Mouse (Mus musculus) cerebellum, adult 9-11 months (tissue): ENCODE measurements around the gene Casp6.

ENCODE experiments used
- DNase-seq: peaks from one replicate; pipeline ENCODE4 v3.0.0; 2022

Gene Casp6

GRCm38 (mm10) chr3:129925861-129926260, 24.6 kb downstream of the Casp6 start:
- no peak for DNase-seq

GRCm38 (mm10) chr3:129930213-129930778, 29.1 kb downstream of the Casp6 start:
- no peak for DNase-seq

- DNase-seq: no peak
Observed at GRCm38 (mm10) chr3:129932443-129932842, 31.2 kb downstream of the Casp6 start.

- DNase-seq: no peak
Observed at GRCm38 (mm10) chr3:129936561-129936960, 35.3 kb downstream of the Casp6 start.

- DNase-seq: no peak
Observed at GRCm38 (mm10) chr3:129937848-129938247, 36.6 kb downstream of the Casp6 start.

GRCm38 (mm10) chr3:129939058-129939457, 37.8 kb downstream of the Casp6 start:
- DNase-seq: no peak

GRCm38 (mm10) chr3:129940780-129941179, 39.6 kb downstream of the Casp6 start:
- DNase-seq: no peak

GRCm38 (mm10) chr3:129941291-129941690, 40.1 kb downstream of the Casp6 start:
- DNase-seq: no peak

- DNase-seq: no peak
Observed at GRCm38 (mm10) chr3:129943813-129944212, 42.6 kb downstream of the Casp6 start.

- DNase-seq: no peak
Observed at GRCm38 (mm10) chr3:129946217-129946914, 45.1 kb downstream of the Casp6 start.

GRCm38 (mm10) chr3:129948359-129948758, 47.1 kb downstream of the Casp6 start:
- no peak for DNase-seq

GRCm38 (mm10) chr3:129949158-129949773, 48.0 kb downstream of the Casp6 start:
- DNase-seq: no peak

GRCm38 (mm10) chr3:129953296-129953695, 52.1 kb downstream of the Casp6 start:
- DNase-seq: no peak

GRCm38 (mm10) chr3:129962533-129962932, 61.3 kb downstream of the Casp6 start:
- DNase-seq: no peak
